Mouse (Mus musculus) testis, adult 2 months (tissue): Measurements from ENCODE around the gene Muc3. TPM values are rescaled to one million over a fixed set of nuclear protein-coding genes. Genes with fewer than 3 reads are reported as not detected.

Experiments used
- H3K27ac ChIP-seq: fragments of 200-500 bp; 2 replicates; pipeline ENCODE4 v1.5.1; 2012; ENCODE audit warnings: low read depth, low read length; ENCODE audit not compliant: control insufficient read depth, insufficient read depth
- H3K27me3 ChIP-seq: fragments of 200-500 bp; 2 replicates; pipeline ENCODE4 v1.6.1; 2012; ENCODE audit warnings: mild to moderate bottlenecking, low read length, moderate library complexity; ENCODE audit not compliant: control insufficient read depth, insufficient read depth
- H3K36me3 ChIP-seq: fragments of 200-500 bp; 2 replicates; pipeline ENCODE4 v1.6.1; 2012; ENCODE audit warnings: mild to moderate bottlenecking, low read length; ENCODE audit not compliant: control insufficient read depth, insufficient read depth
- H3K4me1 ChIP-seq: fragments of 200-500 bp; 2 replicates; pipeline ENCODE4 v1.6.1; 2012; ENCODE audit warnings: low read length; ENCODE audit not compliant: control insufficient read depth, insufficient read depth
- H3K4me3 ChIP-seq: fragments of 200-500 bp; 2 replicates; pipeline ENCODE4 v1.5.1; 2012; ENCODE audit warnings: low read depth, mild to moderate bottlenecking, low read length, moderate library complexity, mixed read lengths; ENCODE audit not compliant: control insufficient read depth
- CTCF ChIP-seq: fragments of 200-500 bp; IDR thresholded peaks from 2 replicates; pipeline ENCODE4 v1.5.1; 2012; ENCODE audit warnings: low read depth, mild to moderate bottlenecking, inconsistent platforms, low read length, moderate library complexity; ENCODE audit not compliant: control insufficient read depth, insufficient read depth, insufficient replicate concordance
- POLR2A ChIP-seq: fragments of 200-500 bp; IDR thresholded peaks from 2 replicates; pipeline ENCODE4 v1.6.1; 2012; ENCODE audit warnings: low read depth, mild to moderate bottlenecking, inconsistent platforms, low read length, moderate library complexity; ENCODE audit not compliant: control insufficient read depth
- polyA plus RNA-seq: library from polyadenylated mRNA; depleted of rRNA; stranded (reverse); fragments of >200 nt; gene quantifications from 2 replicates; pipeline ENCODE4 v1.2.3, GENCODE M21; 2012

Gene Muc3
- polyA plus RNA-seq, 1 experiment = 24.7 TPM

DNA sequence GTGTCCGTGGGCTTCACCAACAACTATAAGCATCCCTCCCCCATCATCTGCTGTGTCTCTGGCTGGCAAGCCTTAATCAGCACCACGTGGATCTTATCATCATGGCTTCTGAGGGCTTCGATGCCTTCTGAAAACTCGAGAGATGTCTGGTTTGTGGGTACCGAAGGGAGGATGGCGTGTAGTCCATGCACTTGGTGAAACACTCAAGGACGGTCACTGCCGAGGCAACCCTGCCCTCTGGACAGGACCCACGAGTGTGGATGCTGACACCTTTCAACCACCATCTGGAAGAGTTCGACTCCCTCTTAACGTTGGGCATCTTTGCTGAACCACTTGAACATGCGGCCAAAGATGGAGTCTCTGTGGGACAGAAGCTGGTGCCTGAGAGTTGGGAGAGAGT is 38.3 kb downstream of the Muc3 start:
- peaks cover 6% of the 10 kb centered on the region; the same call in 1 of the 2 replicates for H3K4me1 ChIP-seq
- no peak overlapping the region for H3K27ac ChIP-seq
- H3K4me3 ChIP-seq = no peak overlapping the region
- TF ChIP-seq CTCF (no peak), POLR2A (no peak)
- H3K36me3 ChIP-seq = no peaks in the 10 kb centered on the region
- no peaks in the 10 kb centered on the region for H3K27me3 ChIP-seq

GRCm38 (mm10) chr5:137109941-137110593 is 39.1 kb downstream of the Muc3 start:
- Histone ChIP-seq H3K4me3 (no peak overlapping the region), H3K4me1 (peaks cover 6% of the 10 kb centered on the region; the same call in 1 of the 2 replicates), H3K27ac (no peak overlapping the region), H3K36me3 (no peaks in the 10 kb centered on the region), H3K27me3 (no peaks in the 10 kb centered on the region)
- TF ChIP-seq CTCF (no peak), POLR2A (no peak)

DNA sequence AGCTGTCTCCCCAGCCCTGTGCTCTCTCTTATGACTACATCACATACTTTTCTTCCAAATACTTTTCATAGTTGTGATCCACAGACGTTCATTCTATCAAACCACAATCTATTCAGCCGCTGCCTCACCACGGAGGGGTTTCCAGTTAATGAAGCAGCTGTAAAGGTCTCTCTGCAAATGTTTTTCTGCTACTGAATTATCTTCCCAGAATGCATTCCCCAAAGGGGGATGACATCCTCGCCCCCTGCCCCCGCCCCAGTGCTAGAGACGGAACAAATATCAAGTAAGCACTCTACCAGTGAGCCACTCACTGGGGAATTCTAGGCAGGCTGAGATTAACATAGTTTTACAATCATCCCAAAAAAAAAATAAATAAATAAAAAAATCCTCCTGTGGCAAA is 41.0 kb downstream of the Muc3 start:
- Histone ChIP-seq H3K27me3 (no peaks in the 10 kb centered on the region), H3K4me3 (no peak overlapping the region), H3K4me1 (peaks cover 6% of the 10 kb centered on the region; the same call in 1 of the 2 replicates), H3K36me3 (no peaks in the 10 kb centered on the region), H3K27ac (no peak overlapping the region)
- no peak for TF ChIP-seq POLR2A
- no peak for TF ChIP-seq CTCF

DNA sequence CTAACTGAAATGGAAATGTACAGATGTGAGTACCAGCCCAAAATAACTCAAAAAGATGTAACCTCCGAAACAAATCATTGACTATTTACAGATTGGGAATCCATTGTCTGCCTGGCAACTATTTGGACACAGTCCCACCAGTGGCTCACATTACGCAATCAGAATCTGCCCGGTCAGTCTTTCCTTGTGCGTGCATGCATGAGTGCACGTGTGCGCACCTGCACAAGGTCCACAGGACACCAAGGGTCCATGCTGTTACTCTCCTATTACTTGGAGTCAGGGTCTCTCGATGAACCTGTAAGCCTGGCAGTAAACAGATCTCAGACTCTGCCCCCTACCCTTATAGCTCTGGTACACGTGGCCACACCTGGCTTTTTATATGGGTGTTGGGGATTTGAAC is 41.5 kb downstream of the Muc3 start:
- Histone ChIP-seq H3K36me3 (no peaks in the 10 kb centered on the region), H3K4me1 (peaks cover 9% of the 10 kb centered on the region), H3K27ac (no peak overlapping the region), H3K27me3 (no peaks in the 10 kb centered on the region), H3K4me3 (no peak overlapping the region)
- TF ChIP-seq CTCF (no peak), POLR2A (no peak)

- H3K27me3 ChIP-seq = no peaks in the 10 kb centered on the region
- H3K4me3 ChIP-seq = no peak overlapping the region
- no peak overlapping the region for H3K27ac ChIP-seq
- TF ChIP-seq POLR2A (no peak), CTCF (no peak)
- peaks cover 11% of the 10 kb centered on the region for H3K4me1 ChIP-seq
- H3K36me3 ChIP-seq = no peaks in the 10 kb centered on the region
Measured at GRCm38 (mm10) chr5:137107024-137107423, 42.1 kb downstream of the Muc3 start.

GRCm38 (mm10) chr5:137106434-137106833 is 42.7 kb downstream of the Muc3 start:
- Histone ChIP-seq H3K4me3 (no peak overlapping the region), H3K27me3 (no peaks in the 10 kb centered on the region), H3K4me1 (peaks cover 11% of the 10 kb centered on the region), H3K27ac (no peak overlapping the region), H3K36me3 (no peaks in the 10 kb centered on the region)
- no peak for TF ChIP-seq CTCF
- TF ChIP-seq POLR2A = no peak

DNA sequence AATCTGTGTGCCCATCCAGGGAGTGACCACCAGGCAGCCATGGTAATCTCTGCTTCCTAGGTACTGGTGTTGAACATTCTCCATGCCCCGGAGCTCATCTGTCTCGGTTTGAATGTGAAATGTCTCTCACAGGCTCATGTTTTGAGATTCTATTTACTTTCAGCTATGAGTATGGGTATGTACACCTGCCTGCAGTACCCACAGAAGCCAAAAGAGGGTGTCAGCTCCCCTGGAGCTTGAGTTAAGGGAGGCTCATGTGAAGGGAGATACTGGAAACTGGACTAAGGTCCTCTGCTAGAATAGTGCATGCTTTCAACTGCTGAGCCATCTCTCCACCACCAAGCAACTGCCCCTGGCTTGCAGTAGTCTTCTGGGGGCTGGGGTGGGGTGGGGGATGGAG is 45.2 kb downstream of the Muc3 start:
- H3K4me3 ChIP-seq = no peak overlapping the region
- peaks cover 5% of the 10 kb centered on the region for H3K4me1 ChIP-seq
- H3K27ac ChIP-seq = no peak overlapping the region
- no peak for TF ChIP-seq POLR2A
- H3K36me3 ChIP-seq = no peaks in the 10 kb centered on the region
- no peaks in the 10 kb centered on the region for H3K27me3 ChIP-seq
